Mouse (Mus musculus): ENCODE data around the gene Gcc1.
A peak's percentile ranks its signal among the peaks of the same experiment; 100 is the strongest.

Gcc1 gene

GRCm38 (mm10) chr6:28422651-28423290 lies 5.4 kb downstream of the Gcc1 start:
- no peak for DNase-seq (ENCODE audit: extremely low spot score, low spot score)

GRCm38 (mm10) chr6:28421469-28422000 lies 6.7 kb downstream of the Gcc1 start:
- peak; percentile 90 for DNase-seq (ENCODE audit: extremely low spot score, low spot score)

GRCm38 (mm10) chr6:28420865-28421264 lies 7.3 kb downstream of the Gcc1 start:
- DNase-seq (ENCODE audit: extremely low spot score, low spot score) = no peak

- DNase-seq (ENCODE audit: extremely low spot score, low spot score) = no peak
Measured at GRCm38 (mm10) chr6:28420361-28420760, 7.8 kb downstream of the Gcc1 start.

- no peak for DNase-seq (ENCODE audit: extremely low spot score, low spot score)
Measured at GRCm38 (mm10) chr6:28419673-28420072, 8.5 kb downstream of the Gcc1 start.

GRCm38 (mm10) chr6:28418449-28418848 lies 9.7 kb downstream of the Gcc1 start:
- DNase-seq (ENCODE audit: extremely low spot score, low spot score) = no peak

- DNase-seq (ENCODE audit: extremely low spot score, low spot score) = no peak
Measured at GRCm38 (mm10) chr6:28416981-28417380, 11.2 kb downstream of the Gcc1 start.

GRCm38 (mm10) chr6:28411236-28411635 lies 17.0 kb downstream of the Gcc1 start:
- no peak for DNase-seq (ENCODE audit: extremely low spot score, low spot score)

- DNase-seq (ENCODE audit: extremely low spot score, low spot score) = no peak
Measured at GRCm38 (mm10) chr6:28410053-28410452, 18.1 kb downstream of the Gcc1 start.

GRCm38 (mm10) chr6:28399791-28400190 lies 28.4 kb downstream of the Gcc1 start:
- DNase-seq (ENCODE audit: extremely low spot score, low spot score) = no peak

- no peak for DNase-seq (ENCODE audit: extremely low spot score, low spot score)
Measured at GRCm38 (mm10) chr6:28398726-28399125, 29.5 kb downstream of the Gcc1 start.

- peak; percentile 74 for DNase-seq (ENCODE audit: extremely low spot score, low spot score)
Measured at GRCm38 (mm10) chr6:28397681-28398203, 30.4 kb downstream of the Gcc1 start, which contains the start of gene Zfp800. TSS of gene Zfp800 (minus strand) at chr6:28398005.

GRCm38 (mm10) chr6:28396853-28397457 lies 31.2 kb downstream of the Gcc1 start:
- peak; percentile 51 for DNase-seq (ENCODE audit: extremely low spot score, low spot score)

GRCm38 (mm10) chr6:28396051-28396852 lies 31.9 kb downstream of the Gcc1 start:
- peak; percentile 16 for DNase-seq (ENCODE audit: extremely low spot score, low spot score)

- no peak for DNase-seq (ENCODE audit: extremely low spot score, low spot score)
Measured at GRCm38 (mm10) chr6:28389038-28389437, 39.2 kb downstream of the Gcc1 start.

- DNase-seq (ENCODE audit: extremely low spot score, low spot score) = no peak
Measured at GRCm38 (mm10) chr6:28385169-28385568, 43.0 kb downstream of the Gcc1 start.

GRCm38 (mm10) chr6:28381983-28382382 lies 46.2 kb downstream of the Gcc1 start:
- DNase-seq (ENCODE audit: extremely low spot score, low spot score) = no peak

- DNase-seq (ENCODE audit: extremely low spot score, low spot score) = no peak
Measured at GRCm38 (mm10) chr6:28369966-28370683, 58.1 kb downstream of the Gcc1 start.

GRCm38 (mm10) chr6:28367575-28367974 lies 60.6 kb downstream of the Gcc1 start:
- DNase-seq (ENCODE audit: extremely low spot score, low spot score) = no peak
